Mouse (Mus musculus) bone marrow, adult 2 months (tissue): ENCODE measurements around the gene Tcf21.

Source experiments
- CTCF ChIP-seq: fragments of 200-500 bp; IDR thresholded peaks from 2 replicates; pipeline ENCODE4 v1.5.1; 2011; ENCODE audit warnings: low read length, control low read depth; ENCODE audit not compliant: control insufficient read depth, insufficient read depth
- POLR2A ChIP-seq: fragments of 200-500 bp; IDR thresholded peaks from 2 replicates; pipeline ENCODE4 v1.6.1; 2011; ENCODE audit warnings: low read depth, mild to moderate bottlenecking, control low read depth, low read length, borderline replicate concordance; ENCODE audit not compliant: control insufficient read depth

DNA sequence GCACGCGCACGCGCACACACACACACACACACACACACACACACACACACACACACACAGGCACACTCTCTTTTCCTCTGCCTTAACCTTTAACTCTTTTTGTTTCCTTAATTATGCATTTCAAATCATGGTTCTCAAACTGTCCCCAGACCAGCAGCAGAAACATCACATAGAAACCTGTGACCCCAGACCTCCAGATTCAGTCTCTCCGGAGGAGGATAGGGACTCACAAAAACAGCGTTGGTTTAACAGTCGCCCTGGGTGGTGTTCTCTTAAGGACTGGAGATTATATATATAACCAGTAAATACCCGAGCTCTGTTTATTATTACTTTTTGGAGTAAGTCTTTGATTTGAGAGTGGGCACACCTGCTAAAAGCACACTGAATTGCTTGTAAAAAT, 5.7 kb downstream of the Tcf21 start:
- TF ChIP-seq POLR2A = no peak
- TF ChIP-seq CTCF = no peak
